In the genomic region with DNA sequence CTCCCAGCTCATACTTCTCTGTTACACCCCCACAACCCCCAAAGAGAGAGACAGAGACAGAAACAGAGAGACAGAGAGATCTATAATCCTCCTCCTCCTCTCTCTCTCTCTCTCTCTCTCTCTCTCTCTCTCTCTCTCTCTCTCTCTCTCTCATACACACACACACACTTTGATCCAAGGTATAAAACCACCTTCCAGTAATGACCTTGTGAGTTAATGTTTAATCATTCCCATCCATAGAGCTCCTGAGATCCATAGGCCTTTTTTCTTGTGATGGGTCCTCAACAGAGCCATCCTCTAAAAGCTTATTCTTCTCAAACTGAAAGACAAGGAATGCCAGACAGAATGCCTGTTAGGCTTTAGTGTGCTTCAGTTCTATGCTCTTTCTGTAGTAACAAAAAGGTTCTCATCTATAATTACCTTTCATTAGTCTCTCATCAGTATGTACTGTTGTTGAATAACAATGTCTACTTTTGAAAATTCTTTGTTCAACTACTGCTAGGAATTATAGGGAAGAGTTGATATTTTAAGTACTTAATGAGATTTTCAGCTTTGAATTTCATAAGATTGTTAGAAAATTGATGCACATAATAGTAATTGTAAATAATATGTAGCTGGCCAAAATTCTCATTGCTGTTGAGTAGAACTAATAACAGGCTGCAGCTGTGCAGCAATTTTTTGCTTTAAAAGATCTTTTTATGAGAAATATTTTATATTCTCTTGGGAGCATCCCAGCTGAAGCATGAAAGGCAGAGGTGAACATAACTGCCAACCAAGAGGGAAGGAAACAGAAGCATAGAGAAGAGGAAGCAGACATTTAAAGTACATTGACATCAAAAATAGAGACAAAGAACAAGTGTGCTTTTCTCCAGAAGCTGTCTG, we compare ENCODE assay signal across 23 mouse cellular contexts.
DNase-seq lines count a peak whose midpoint lies in the region; ATAC-seq lines count a peak whose summit lies in the region.
"Had no signal": no experiment of that assay in that cellular context is flagged by ENCODE, and none has a peak within 500 bp of the region (broad histone marks: within the 10 kb centered on the region; RNA-seq: fewer than 3 reads in every experiment).

No protein-coding gene starts in this region.

- no peak overlapping the region for H3K4me2 ChIP-seq in forebrain, embryonic 14.5 days (ENCODE audit: low read length)
- no peak overlapping the region for H3K4me2 ChIP-seq in forebrain, embryonic 12.5 days
- H3K4me2 ChIP-seq in intestine, embryonic 16.5 days (ENCODE audit: low read depth, low read length): no peak overlapping the region
- no peak overlapping the region for H3K4me2 ChIP-seq in hindbrain, embryonic 11.5 days (replicated peaks; ENCODE audit: low read depth, low read length)
- H3K4me2 ChIP-seq: hindbrain, embryonic 13.5 days had no signal

- H3K4me1 ChIP-seq in forebrain, embryonic 14.5 days (ENCODE audit: control insufficient read depth, insufficient read depth, low read length): no peaks in the 10 kb centered on the region
- H3K4me1 ChIP-seq in forebrain, embryonic 12.5 days: no peaks in the 10 kb centered on the region
- H3K4me1 ChIP-seq in intestine, embryonic 16.5 days (ENCODE audit: control insufficient read depth, insufficient read depth, low read length): no peaks in the 10 kb centered on the region
- H3K4me1 ChIP-seq in hindbrain, embryonic 11.5 days (replicated peaks; ENCODE audit: control insufficient read depth, insufficient read depth, low read length): no peaks in the 10 kb centered on the region
- H3K4me1 ChIP-seq: heart, embryonic 10.5 days; hindbrain, embryonic 13.5 days had no signal

- DNase-seq in forebrain, embryonic 14.5 days (ENCODE audit: low spot score): peak; percentile 29
- peak; percentile 6 for DNase-seq in brain, adult 2 months (ENCODE audit: low read depth, low spot score)
- DNase-seq in brain, embryonic 18.5 days (ENCODE audit: low read depth, low spot score): peak; percentile 12
- DNase-seq in hindbrain, embryonic 11.5 days (ENCODE audit: low spot score): no peak
- no peak for DNase-seq in layer of hippocampus, adult 9-10 months (ENCODE audit: low spot score)
- DNase-seq: adrenal gland, postnatal 10 days; adrenal gland, postnatal 36 days; B cell, adult 2 months; cerebellum, adult 18-20 months; cerebellum, adult 9-10 months; cerebellum, postnatal 14 days; gastrocnemius, postnatal 25 days; heart, adult 2 months; kidney, adult 11 months; kidney, adult 8-10 months had no signal

- no peaks in the 10 kb centered on the region for H3K36me3 ChIP-seq in forebrain, embryonic 14.5 days (ENCODE audit: control insufficient read depth, insufficient read depth, low read length)
- H3K36me3 ChIP-seq in forebrain, embryonic 12.5 days (replicated peaks): no peaks in the 10 kb centered on the region
- H3K36me3 ChIP-seq in intestine, embryonic 16.5 days (ENCODE audit: control insufficient read depth, insufficient read depth, low read length): no peaks in the 10 kb centered on the region
- no peaks in the 10 kb centered on the region for H3K36me3 ChIP-seq in hindbrain, embryonic 11.5 days (ENCODE audit: control insufficient read depth, insufficient read depth, low read length)
- H3K36me3 ChIP-seq: G1E; heart, embryonic 10.5 days; hindbrain, embryonic 13.5 days had no signal

- no peak overlapping the region for H3K4me3 ChIP-seq in forebrain, embryonic 14.5 days (ENCODE audit: low read depth, low read length)
- no peak overlapping the region for H3K4me3 ChIP-seq in forebrain, embryonic 12.5 days (replicated peaks)
- H3K4me3 ChIP-seq in intestine, embryonic 16.5 days (ENCODE audit: low read length): no peak overlapping the region
- no peak overlapping the region for H3K4me3 ChIP-seq in hindbrain, embryonic 11.5 days (ENCODE audit: low read depth, low read length)
- H3K4me3 ChIP-seq: heart, adult 2 months; heart, embryonic 10.5 days; hindbrain, embryonic 13.5 days had no signal

- H3K9ac ChIP-seq in forebrain, embryonic 14.5 days (ENCODE audit: low read length): no peak overlapping the region
- H3K9ac ChIP-seq in forebrain, embryonic 12.5 days: no peak overlapping the region
- H3K9ac ChIP-seq in intestine, embryonic 16.5 days (ENCODE audit: low read depth, low read length): no peak overlapping the region
- H3K9ac ChIP-seq in hindbrain, embryonic 11.5 days (ENCODE audit: low read depth, low read length): no peak overlapping the region
- H3K9ac ChIP-seq: hindbrain, embryonic 13.5 days had no signal

- H3K27me3 ChIP-seq in forebrain, embryonic 14.5 days (replicated peaks; ENCODE audit: control insufficient read depth, insufficient read depth, low read length): no peaks in the 10 kb centered on the region
- no peaks in the 10 kb centered on the region for H3K27me3 ChIP-seq in forebrain, embryonic 12.5 days
- no peaks in the 10 kb centered on the region for H3K27me3 ChIP-seq in intestine, embryonic 16.5 days (replicated peaks; ENCODE audit: control insufficient read depth, insufficient read depth, low read length)
- H3K27me3 ChIP-seq in hindbrain, embryonic 11.5 days (ENCODE audit: control insufficient read depth, insufficient read depth, low read length): no peaks in the 10 kb centered on the region
- H3K27me3 ChIP-seq: CH12.LX; hindbrain, embryonic 13.5 days; Patski had no signal

- peak; percentile 62 for ATAC-seq in forebrain, embryonic 14.5 days
- no peak for ATAC-seq in forebrain, embryonic 12.5 days (ENCODE audit: low FRiP score)
- ATAC-seq in intestine, embryonic 16.5 days: peak; percentile 59; the same call in 1 of the 2 replicates
- ATAC-seq in hindbrain, embryonic 11.5 days (ENCODE audit: low FRiP score): no peak
- ATAC-seq: hindbrain, embryonic 16.5 days; Patski had no signal

- H3K27ac ChIP-seq in forebrain, embryonic 14.5 days (ENCODE audit: low read depth, low read length): no peak overlapping the region
- no peak overlapping the region for H3K27ac ChIP-seq in forebrain, embryonic 12.5 days
- H3K27ac ChIP-seq in intestine, embryonic 16.5 days (ENCODE audit: low read length): no peak overlapping the region
- H3K27ac ChIP-seq in hindbrain, embryonic 11.5 days (ENCODE audit: low read depth, low read length): no peak overlapping the region
- H3K27ac ChIP-seq: heart, adult 2 months; heart, embryonic 10.5 days; hindbrain, embryonic 13.5 days had no signal

- no peaks in the 10 kb centered on the region for H3K9me3 ChIP-seq in forebrain, embryonic 14.5 days (replicated peaks; ENCODE audit: control insufficient read depth, low read length)
- H3K9me3 ChIP-seq in forebrain, embryonic 12.5 days: no peaks in the 10 kb centered on the region
- H3K9me3 ChIP-seq in intestine, embryonic 16.5 days (ENCODE audit: control insufficient read depth, low read length): no peaks in the 10 kb centered on the region
- no peaks in the 10 kb centered on the region for H3K9me3 ChIP-seq in hindbrain, embryonic 11.5 days (ENCODE audit: control insufficient read depth, low read length)
- H3K9me3 ChIP-seq: G1E; heart, embryonic 10.5 days; hindbrain, embryonic 13.5 days had no signal

Comparison
In these comparisons a context has a peak if more than half of its experiments do, and no peak if none do; other contexts are left out.
1. ATAC-seq: peak in forebrain, embryonic 14.5 days (single experiment) and intestine, embryonic 16.5 days (single experiment); none in forebrain, embryonic 12.5 days (single experiment) and hindbrain, embryonic 11.5 days (single experiment).
2. DNase-seq: peak in forebrain, embryonic 14.5 days (single experiment), brain, adult 2 months (single experiment) and brain, embryonic 18.5 days (single experiment); none in hindbrain, embryonic 11.5 days (single experiment) and layer of hippocampus, adult 9-10 months (single experiment).